Mouse (Mus musculus): ENCODE results near the gene Enho.

The Enho gene

GRCm38 (mm10) chr4:41631390-41631789 lies 8.7 kb downstream of the Enho start:
- peak; percentile 64 for DNase-seq (ENCODE audit: low spot score)

GRCm38 (mm10) chr4:41630196-41630595 lies 9.9 kb downstream of the Enho start:
- DNase-seq (ENCODE audit: low spot score), result peak; percentile 31

- DNase-seq (ENCODE audit: low spot score), result peak; percentile 75
These were observed 11.8 kb downstream of the Enho start for GRCm38 (mm10) chr4:41628202-41628927.

- DNase-seq (ENCODE audit: low spot score), result no peak
These were observed 18.1 kb downstream of the Enho start for GRCm38 (mm10) chr4:41622071-41622470.

GRCm38 (mm10) chr4:41618916-41619746 lies 21.0 kb downstream of the Enho start:
- no peak for DNase-seq (ENCODE audit: low spot score)

GRCm38 (mm10) chr4:41615661-41616599 lies 24.2 kb downstream of the Enho start:
- DNase-seq (ENCODE audit: low spot score), result no peak

GRCm38 (mm10) chr4:41614156-41614555 lies 26.0 kb downstream of the Enho start:
- DNase-seq (ENCODE audit: low spot score), result peak; percentile 87

GRCm38 (mm10) chr4:41612166-41612565 lies 28.0 kb downstream of the Enho start:
- DNase-seq (ENCODE audit: low spot score), result peak; percentile 24

- DNase-seq (ENCODE audit: low spot score), result peak; percentile 26
These were observed 29.5 kb downstream of the Enho start for GRCm38 (mm10) chr4:41610594-41610980.

GRCm38 (mm10) chr4:41609681-41610593 lies 30.2 kb downstream of the Enho start:
- DNase-seq (ENCODE audit: low spot score), result no peak

- DNase-seq (ENCODE audit: low spot score), result peak; percentile 79
These were observed 33.3 kb downstream of the Enho start for GRCm38 (mm10) chr4:41606784-41607183.

- DNase-seq (ENCODE audit: low spot score), result peak; percentile 34
These were observed 35.4 kb downstream of the Enho start for GRCm38 (mm10) chr4:41604476-41605396.

GRCm38 (mm10) chr4:41602818-41603217 lies 37.3 kb downstream of the Enho start:
- DNase-seq (ENCODE audit: low spot score), result no peak
